Mouse (Mus musculus) G1E (cell line): ENCODE data around the gene Ermap.

Experiments
- GATA1 ChIP-seq: IDR thresholded peaks from 2 replicates; pipeline ENCODE4 v1.6.1; 2012; ENCODE audit warnings: borderline replicate concordance, low read length, inconsistent platforms, mixed read lengths
- TAL1 ChIP-seq: conservative IDR thresholded peaks from 2 replicates; pipeline ENCODE4 v1.6.1; 2012; ENCODE audit warnings: low read depth, low read length, inconsistent platforms, mixed read lengths

- no peak for TF ChIP-seq GATA1
- no peak for TF ChIP-seq TAL1
Measured at GRCm38 (mm10) chr4:119172919-119173650, 16.7 kb downstream of the Ermap start.
